Mouse (Mus musculus): Measurements from ENCODE around the gene C1s1.
"Not testable (repeated sequence)": the region's sequence is repeated elsewhere in the genome, so short reads cannot be mapped to it uniquely, and the experiment has no call there.

- not testable (repeated sequence) for TF ChIP-seq CTCF, POLR2A (IDR thresholded peaks at IDR 0.05; ENCODE audit: insufficient read depth, low read depth, low read length)
These were observed 5.9 kb downstream of the C1s1 start for GRCm38 (mm10) chr6:124536125-124536829.

Measured in olfactory bulb, adult 2 months (tissue).